Mouse (Mus musculus) myocyte (in vitro differentiated cells): Measurements from ENCODE around the gene Lbhd1. TPM values are rescaled to one million over a fixed set of nuclear protein-coding genes. Genes with fewer than 3 reads are reported as not detected.
A peak's percentile ranks its signal among the peaks of the same experiment; 100 is the strongest.

Source experiments
- H3K27me3 ChIP-seq: one replicate; pipeline ENCODE4 v1.6.1; 2011; ENCODE audit not compliant: control insufficient read depth, insufficient read depth, insufficient read length
- H3K36me3 ChIP-seq: one replicate; pipeline ENCODE4 v1.6.1; 2011; ENCODE audit not compliant: control insufficient read depth, insufficient read depth
- H3K4me2 ChIP-seq: one replicate; pipeline ENCODE4 v1.6.1; 2011; ENCODE audit warnings: low read depth, control low read depth
- H3K4me3 ChIP-seq: one replicate; pipeline ENCODE4 v1.5.1; 2011; ENCODE audit warnings: mild to moderate bottlenecking, control low read depth, moderate library complexity
- H3K79me2 ChIP-seq: one replicate; pipeline ENCODE4 v1.6.1; 2011; ENCODE audit not compliant: control insufficient read depth, insufficient read depth
- H3ac ChIP-seq: one replicate; pipeline ENCODE4 v1.6.1; 2011; ENCODE audit not compliant: control insufficient read depth, insufficient read length
- CEBPB ChIP-seq: IDR thresholded peaks from 2 replicates; pipeline ENCODE4 v1.6.1; 2011; ENCODE audit warnings: mild to moderate bottlenecking, moderate library complexity; ENCODE audit not compliant: poor library complexity, insufficient read depth, severe bottlenecking
- E2F4 ChIP-seq: IDR thresholded peaks from one replicate; pipeline ENCODE4 v1.6.1; 2011; ENCODE audit warnings: mild to moderate bottlenecking, control low read depth, moderate library complexity; ENCODE audit not compliant: insufficient read depth
- MAX ChIP-seq: IDR thresholded peaks from one replicate; pipeline ENCODE4 v1.6.1; 2011; ENCODE audit warnings: low read depth, mild to moderate bottlenecking, control low read depth
- MYOD1 ChIP-seq, 3 experiments: IDR thresholded peaks; one replicate each; pipeline ENCODE4 v1.6.1; 2011; ENCODE audit warnings: control low read depth in 2 of 3, low read depth in 2 of 3, mild to moderate bottlenecking in 2 of 3, moderate library complexity in 1 of 3; ENCODE audit not compliant: insufficient read length in 2 of 3, control insufficient read depth in 1 of 3
- MYOG ChIP-seq, 3 experiments: IDR thresholded peaks; one replicate each; pipeline ENCODE4 v1.6.1; 2011; ENCODE audit warnings: control low read depth in 2 of 3, low read depth in 2 of 3, mild to moderate bottlenecking in 2 of 3; ENCODE audit not compliant: insufficient read length in 2 of 3, control insufficient read depth in 1 of 3, insufficient read depth in 1 of 3
- POLR2A ChIP-seq: IDR thresholded peaks from one replicate; pipeline ENCODE4 v1.6.1; 2011; ENCODE audit warnings: low read depth, mild to moderate bottlenecking, control low read depth, moderate library complexity; ENCODE audit not compliant: insufficient read length
- POLR2AphosphoS2 ChIP-seq: IDR thresholded peaks from one replicate; pipeline ENCODE4 v1.6.1; 2011; ENCODE audit warnings: low read depth, control low read depth; ENCODE audit not compliant: insufficient read length
- REST ChIP-seq: IDR thresholded peaks from one replicate; pipeline ENCODE4 v1.6.1; 2011; ENCODE audit warnings: mild to moderate bottlenecking, control low read depth, moderate library complexity; ENCODE audit not compliant: insufficient read depth, insufficient read length
- SRF ChIP-seq: IDR thresholded peaks from one replicate; pipeline ENCODE4 v1.6.1; 2011; ENCODE audit warnings: low read depth; ENCODE audit not compliant: control insufficient read depth, insufficient read length
- TCF12 ChIP-seq: IDR thresholded peaks from one replicate; pipeline ENCODE4 v1.6.1; 2011; ENCODE audit warnings: mild to moderate bottlenecking, control low read depth; ENCODE audit not compliant: poor library complexity, insufficient read depth, severe bottlenecking
- TCF3 ChIP-seq: IDR thresholded peaks from one replicate; pipeline ENCODE4 v1.6.1; 2011; ENCODE audit warnings: low read depth, control low read depth; ENCODE audit not compliant: insufficient read length
- USF1 ChIP-seq: IDR thresholded peaks from one replicate; pipeline ENCODE4 v1.6.1; 2011; ENCODE audit warnings: low read depth, mild to moderate bottlenecking, control low read depth, moderate library complexity
- polyA plus RNA-seq: library from polyadenylated mRNA; unstranded; fragments of >200 nt; fragmentation: generic; extraction: Trizol; gene quantifications from one replicate; pipeline ENCODE4 v1.2.1, GENCODE M21; 2012; ENCODE audit warnings: missing spikeins

The Lbhd1 gene
- polyA plus RNA-seq, 1 experiment = 3.3 TPM

DNA sequence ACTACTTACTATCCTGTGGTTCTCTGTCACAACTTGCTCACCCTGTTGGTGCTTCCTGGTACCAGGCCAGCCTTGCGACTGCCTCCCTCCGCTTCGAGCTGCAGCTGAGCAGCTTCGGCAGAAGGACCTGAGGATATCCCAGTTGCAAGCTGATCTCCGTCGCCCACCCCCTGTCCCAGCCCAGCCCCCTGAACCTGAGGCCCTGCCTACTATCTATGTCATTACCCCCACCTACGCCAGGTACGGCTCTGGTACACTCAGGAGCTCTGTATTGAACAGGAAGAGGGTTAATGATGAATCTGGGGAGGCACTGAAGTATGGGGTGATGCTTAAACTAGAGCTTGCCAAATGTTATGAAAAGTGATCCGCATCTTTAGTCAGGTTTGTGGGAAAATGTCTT lies 38.2 kb downstream of the Lbhd1 start:
- Histone ChIP-seq H3K4me3 (peak overlapping the region; percentile 81), H3K36me3 (peaks cover 14% of the 10 kb centered on the region), H3K79me2 (peaks cover 35% of the 10 kb centered on the region), H3K27me3 (no peaks in the 10 kb centered on the region), H3ac (no peak overlapping the region), H3K4me2 (peak overlapping the region; percentile 97)
- TF ChIP-seq POLR2A (no peak), REST (no peak), POLR2AphosphoS2 (no peak)

DNA sequence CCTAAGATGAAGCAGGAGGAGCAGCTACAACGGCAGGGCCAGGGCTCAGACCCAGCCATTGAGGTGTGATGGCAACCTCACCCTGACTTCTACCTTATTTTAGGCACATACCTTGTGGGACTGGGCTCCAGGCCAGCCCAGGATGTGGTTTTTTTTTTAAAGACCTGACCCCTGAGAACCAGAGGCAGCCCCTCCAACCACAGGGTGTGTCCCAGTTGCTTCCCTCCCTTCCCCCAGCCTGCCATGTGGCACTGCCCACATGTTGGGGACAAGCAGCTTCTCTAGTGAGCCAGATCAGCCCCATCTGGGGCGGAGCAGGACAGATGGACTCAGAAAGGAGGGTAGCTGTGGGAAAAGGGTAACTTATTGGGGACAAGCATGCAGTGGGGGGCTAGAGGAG lies 43.2 kb downstream of the Lbhd1 start:
- Histone ChIP-seq H3K79me2 (peaks cover 26% of the 10 kb centered on the region), H3K27me3 (no peaks in the 10 kb centered on the region), H3ac (no peak overlapping the region), H3K4me2 (peak overlapping the region; percentile 27), H3K36me3 (peaks cover 14% of the 10 kb centered on the region), H3K4me3 (no peak overlapping the region)
- TF ChIP-seq MYOD1 (IDR thresholded peaks at IDR 0.05; ENCODE audit: control insufficient read depth in 1 of 3, insufficient read length in 2 of 3, low read depth in 2 of 3) = peak in 1 of 3 experiments; percentile 70
- TF ChIP-seq CEBPB = no peak
- TF ChIP-seq MYOG (IDR thresholded peaks at IDR 0.05; ENCODE audit: control insufficient read depth in 1 of 3, insufficient read depth in 1 of 3, insufficient read length in 2 of 3, low read depth in 2 of 3) = peak in 2 of 3 experiments; percentile 3 to 85

GRCm38 (mm10) chr19:8927891-8928525 lies 44.5 kb downstream of the Lbhd1 start:
- H3K36me3 ChIP-seq = peaks cover 13% of the 10 kb centered on the region
- H3ac ChIP-seq = no peak overlapping the region
- TF ChIP-seq TCF3 = no peak
- TF ChIP-seq POLR2A = no peak
- TF ChIP-seq USF1 = no peak
- no peak for TF ChIP-seq MYOD1 (IDR thresholded peaks at IDR 0.05; ENCODE audit: control insufficient read depth in 1 of 3, insufficient read length in 2 of 3, low read depth in 2 of 3)
- TF ChIP-seq MYOG (IDR thresholded peaks at IDR 0.05; ENCODE audit: control insufficient read depth in 1 of 3, insufficient read depth in 1 of 3, insufficient read length in 2 of 3, low read depth in 2 of 3) = no peak
- TF ChIP-seq POLR2AphosphoS2 = no peak
- TF ChIP-seq REST = no peak
- no peak for TF ChIP-seq SRF
- TF ChIP-seq MAX = no peak
- TF ChIP-seq CEBPB = no peak
- no peak for TF ChIP-seq E2F4
- no peak for TF ChIP-seq TCF12
- H3K4me2 ChIP-seq = no peak overlapping the region
- H3K4me3 ChIP-seq = no peak overlapping the region
- H3K27me3 ChIP-seq = no peaks in the 10 kb centered on the region
- peaks cover 14% of the 10 kb centered on the region for H3K79me2 ChIP-seq

- Histone ChIP-seq H3ac (peak overlapping the region; percentile 76), H3K4me3 (peak overlapping the region; percentile 51), H3K36me3 (peaks cover 10% of the 10 kb centered on the region), H3K4me2 (peak overlapping the region; percentile 96), H3K79me2 (peaks cover 7% of the 10 kb centered on the region), H3K27me3 (no peaks in the 10 kb centered on the region)
- TF ChIP-seq MAX = no peak
- TF ChIP-seq REST = peak; percentile 10
- TF ChIP-seq POLR2AphosphoS2 = peak; percentile 52
Observed at GRCm38 (mm10) chr19:8928689-8929223, 45.2 kb downstream of the Lbhd1 start.

GRCm38 (mm10) chr19:8929224-8930088 lies 45.9 kb downstream of the Lbhd1 start, which contains the start of the genes Rom1 and Eml3:
Rom1 (minus strand) TSS chr19:8929356.
Eml3 (plus strand) TSS chr19:8929552.
- peaks cover 12% of the 10 kb centered on the region for H3K36me3 ChIP-seq
- H3ac ChIP-seq = peak within 1 kb of the TSS; percentile 76
- no peaks in the 10 kb centered on the region for H3K27me3 ChIP-seq
- H3K4me2 ChIP-seq = peak within 1 kb of the TSS; percentile 96
- no peak for TF ChIP-seq MYOG (IDR thresholded peaks at IDR 0.05; ENCODE audit: control insufficient read depth in 1 of 3, insufficient read depth in 1 of 3, insufficient read length in 2 of 3, low read depth in 2 of 3)
- no peak for TF ChIP-seq TCF12
- peak; percentile 21 for TF ChIP-seq REST
- TF ChIP-seq POLR2AphosphoS2 = peak; percentile 9
- no peak for TF ChIP-seq E2F4
- TF ChIP-seq CEBPB = no peak
- TF ChIP-seq SRF = no peak
- no peak for TF ChIP-seq MAX
- peak; percentile 37 for TF ChIP-seq POLR2A
- no peak for TF ChIP-seq TCF3
- peak in 1 of 3 experiments; percentile 1 for TF ChIP-seq MYOD1 (IDR thresholded peaks at IDR 0.05; ENCODE audit: control insufficient read depth in 1 of 3, insufficient read length in 2 of 3, low read depth in 2 of 3)
- TF ChIP-seq USF1 = no peak
- peaks cover 4% of the 10 kb centered on the region for H3K79me2 ChIP-seq
- peak within 1 kb of the TSS; percentile 51 for H3K4me3 ChIP-seq
